Mouse (Mus musculus) hindbrain, embryonic 14.5 days (tissue): ENCODE measurements at regions not wholly inside any gene's neighbourhood (a gene's known extent, or its start where the extent isn't known, plus 50 kb on each side); places are given as distances from the start of the nearest gene placed in this dataset.

ENCODE experiments used
- ATAC-seq: fragments of 200-750 bp; cut with Nextera tagmentation; 2 replicates; pipeline ENCODE4 v1.8.0; 2017; ENCODE audit warnings: moderate number of reproducible peaks, mild to moderate bottlenecking, moderate TSS enrichment, moderate library complexity; ENCODE audit not compliant: low FRiP score
- DNase-seq: peaks from one replicate; pipeline ENCODE4 v3.0.0-alpha.2; 2015; ENCODE audit warnings: low spot score
- H3K27ac ChIP-seq: fragments of 300-500 bp; sonication (generic); 2 replicates; pipeline ENCODE4 v1.5.1; 2014; ENCODE audit warnings: mild to moderate bottlenecking, moderate library complexity
- H3K27me3 ChIP-seq: fragments of 300-500 bp; sonication (generic); 2 replicates; pipeline ENCODE4 v1.6.1; 2014; ENCODE audit warnings: mild to moderate bottlenecking, low read length, mixed read lengths; ENCODE audit not compliant: control insufficient read depth, insufficient read depth
- H3K36me3 ChIP-seq: fragments of 300-500 bp; sonication (generic); replicated peaks from 2 replicates; pipeline ENCODE4 v1.6.1; 2014; ENCODE audit not compliant: control insufficient read depth, insufficient read depth
- H3K4me1 ChIP-seq: fragments of 300-500 bp; sonication (generic); replicated peaks from 2 replicates; pipeline ENCODE4 v1.6.1; 2014; ENCODE audit warnings: antibody characterized with exemption, low read length, mixed read lengths; ENCODE audit not compliant: control insufficient read depth, insufficient read depth
- H3K4me2 ChIP-seq: fragments of 300-500 bp; sonication (generic); replicated peaks from 2 replicates; pipeline ENCODE4 v1.6.1; 2014; ENCODE audit warnings: mild to moderate bottlenecking, moderate library complexity
- H3K4me3 ChIP-seq: fragments of 300-500 bp; sonication (generic); replicated peaks from 2 replicates; pipeline ENCODE4 v1.5.1; 2014; ENCODE audit warnings: mild to moderate bottlenecking, low read length
- H3K9ac ChIP-seq: fragments of 300-500 bp; sonication (generic); 2 replicates; pipeline ENCODE4 v1.6.1; 2014
- H3K9me3 ChIP-seq: fragments of 300-500 bp; sonication (generic); 2 replicates; pipeline ENCODE4 v1.6.1; 2016; ENCODE audit warnings: low read length; ENCODE audit not compliant: control insufficient read depth
- WGBS: fragments of 180-500 bp; shearing (Covaris S2); extraction: QIAGEN DNeasy Blood & Tissue Kit; methylation state at CpG from one replicate; pipeline ENCODE4 v1.1.7; 2014; 5-methylcytosine and 5-hydroxymethylcytosine counted together

DNA sequence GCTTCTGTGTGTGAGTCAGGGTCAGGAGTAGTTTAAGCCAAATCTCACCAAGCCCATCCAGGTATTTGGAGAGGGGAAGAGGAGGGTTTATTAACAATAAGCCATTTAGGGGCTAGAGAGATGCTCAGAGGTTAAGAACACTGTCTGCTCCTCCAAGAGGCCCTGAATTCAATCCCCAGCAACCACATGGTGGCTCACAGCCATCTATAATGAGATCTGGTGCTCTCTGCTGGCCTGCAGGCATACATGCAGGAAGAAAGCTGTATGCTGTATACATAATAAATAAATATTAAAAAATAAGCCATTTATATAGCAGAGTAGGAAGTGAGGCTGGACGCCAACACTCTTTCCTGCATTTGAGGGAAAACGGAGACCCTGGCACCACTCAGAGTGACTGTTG, 330.4 kb upstream of the Arglu1 start:
- H3K4me1 ChIP-seq: no peaks in the 10 kb centered on the region
- ATAC-seq (no peak), DNase-seq (no peak)
- H3K36me3 ChIP-seq: no peaks in the 10 kb centered on the region
- H3K9ac ChIP-seq: no peak overlapping the region
- no peak overlapping the region for H3K4me3 ChIP-seq
- H3K4me2 ChIP-seq: no peak overlapping the region
- no peaks in the 10 kb centered on the region for H3K27me3 ChIP-seq
- H3K9me3 ChIP-seq: no peaks in the 10 kb centered on the region
- no peak overlapping the region for H3K27ac ChIP-seq
- WGBS: 90% methylated on average over 2 of the region's 2 CpGs

GRCm38 (mm10) chr8:9020180-9020579, 329.9 kb upstream of the Arglu1 start:
- no peak overlapping the region for H3K27ac ChIP-seq
- no peak overlapping the region for H3K4me2 ChIP-seq
- no peak for DNase-seq
- no peaks in the 10 kb centered on the region for H3K36me3 ChIP-seq
- ATAC-seq: no peak
- no peaks in the 10 kb centered on the region for H3K27me3 ChIP-seq
- no peak overlapping the region for H3K9ac ChIP-seq
- H3K9me3 ChIP-seq: no peaks in the 10 kb centered on the region
- WGBS: 87% methylated on average over 3 of the region's 3 CpGs
- H3K4me3 ChIP-seq: no peak overlapping the region
- H3K4me1 ChIP-seq: no peaks in the 10 kb centered on the region

DNA sequence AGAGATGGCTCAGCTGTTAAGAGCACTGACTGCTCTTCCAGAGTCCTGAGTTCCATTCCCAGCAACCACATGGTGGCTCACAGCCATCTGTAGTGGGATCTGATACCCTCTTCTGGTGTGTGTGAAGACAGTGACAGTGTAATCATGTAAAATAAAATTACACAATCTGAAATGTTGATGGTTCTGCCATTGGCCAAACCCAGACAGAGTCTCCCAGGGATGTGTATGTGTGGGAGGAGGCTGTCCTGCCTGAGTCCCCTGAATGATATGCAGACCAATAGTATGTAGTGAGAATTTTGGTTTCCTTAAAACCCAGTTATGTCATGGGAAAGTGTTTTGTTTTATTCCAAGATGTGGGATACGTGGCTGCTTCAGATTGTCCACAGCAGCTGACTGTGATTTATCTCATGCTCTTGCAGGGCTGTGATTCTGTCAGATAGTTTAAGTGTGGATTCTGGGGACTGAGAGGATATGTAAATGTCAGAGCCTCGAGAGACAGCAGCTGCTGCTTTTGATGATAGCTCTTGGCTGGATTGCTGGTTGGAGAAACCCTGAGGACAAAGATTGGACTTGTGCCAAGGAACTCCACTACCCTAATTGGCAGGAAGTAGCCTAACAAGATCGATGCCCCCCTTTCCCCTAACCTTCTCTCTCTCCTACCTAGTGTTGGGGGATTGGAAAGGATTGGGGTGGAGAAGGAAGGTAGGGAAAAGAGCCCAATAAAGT, 321.6 kb upstream of the Arglu1 start:
- ATAC-seq: no peak
- no peak overlapping the region for H3K4me2 ChIP-seq

DNA sequence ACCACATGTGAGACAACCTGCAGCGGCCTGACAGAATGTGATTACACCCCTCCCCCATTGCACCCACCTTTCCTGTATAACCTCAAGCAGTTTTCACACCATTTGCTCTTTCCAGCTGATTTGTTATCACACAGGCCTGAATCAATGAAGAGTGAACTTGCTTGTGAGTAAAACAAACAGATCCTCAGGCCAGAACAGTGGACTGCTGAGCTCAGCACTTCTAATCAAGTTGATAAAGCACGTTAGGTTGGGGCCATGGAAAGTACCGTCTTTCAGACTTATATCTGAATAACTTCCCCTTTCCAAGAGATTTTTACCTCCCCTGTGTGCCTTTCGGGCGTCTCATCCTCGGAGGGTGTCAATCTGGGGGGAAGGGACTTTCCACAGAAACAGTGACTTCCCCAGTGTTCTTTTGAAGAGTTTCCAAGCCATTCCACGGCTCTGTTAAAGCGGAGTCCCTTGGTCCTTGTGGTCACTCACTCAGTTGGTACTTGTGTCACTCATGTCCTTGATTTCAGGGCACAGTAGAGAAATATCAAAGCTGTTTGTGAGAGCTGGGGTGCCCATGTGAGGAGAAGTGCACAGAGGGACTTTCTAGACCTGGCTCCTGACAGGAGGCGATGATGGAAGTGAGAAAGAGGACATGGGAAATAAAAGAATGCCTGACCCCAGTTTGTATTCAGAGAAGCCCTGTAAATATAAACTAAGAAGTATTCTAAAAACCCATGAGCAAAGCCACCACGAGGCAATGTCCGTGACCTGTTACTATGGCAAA, 317.9 kb upstream of the Arglu1 start:
- Histone ChIP-seq H3K9ac (no peak overlapping the region), H3K27me3 (no peaks in the 10 kb centered on the region), H3K9me3 (no peaks in the 10 kb centered on the region), H3K36me3 (no peaks in the 10 kb centered on the region), H3K4me2 (no peak overlapping the region), H3K4me3 (no peak overlapping the region), H3K4me1 (no peaks in the 10 kb centered on the region), H3K27ac (no peak overlapping the region)
- ATAC-seq (no peak), DNase-seq (no peak)
- WGBS: 77% methylated on average over 11 of the region's 11 CpGs

More for the DNA sequence above, 321.6 kb upstream of the Arglu1 start:
- no peak overlapping the region for H3K4me3 ChIP-seq
- no peaks in the 10 kb centered on the region for H3K4me1 ChIP-seq
- WGBS: 51% methylated on average over 3 of the region's 3 CpGs
- DNase-seq: no peak
- no peaks in the 10 kb centered on the region for H3K27me3 ChIP-seq
- no peak overlapping the region for H3K27ac ChIP-seq
- H3K36me3 ChIP-seq: no peaks in the 10 kb centered on the region
- no peaks in the 10 kb centered on the region for H3K9me3 ChIP-seq
- H3K9ac ChIP-seq: no peak overlapping the region

GRCm38 (mm10) chr8:8999914-9000313, 309.6 kb upstream of the Arglu1 start:
- 82% methylated on average over 5 of the region's 5 CpGs for WGBS

GRCm38 (mm10) chr8:8997621-8998020, 307.3 kb upstream of the Arglu1 start:
- Histone ChIP-seq H3K9ac (no peak overlapping the region), H3K4me3 (no peak overlapping the region), H3K4me2 (no peak overlapping the region), H3K27me3 (no peaks in the 10 kb centered on the region), H3K36me3 (no peaks in the 10 kb centered on the region), H3K9me3 (no peaks in the 10 kb centered on the region), H3K27ac (no peak overlapping the region), H3K4me1 (peaks cover 16% of the 10 kb centered on the region)
- no peak for ATAC-seq
- WGBS: 71% methylated on average over 7 of the region's 7 CpGs
- no peak for DNase-seq

More at GRCm38 (mm10) chr8:8999914-9000313, 309.6 kb upstream of the Arglu1 start:
- DNase-seq (no peak), ATAC-seq (no peak)
- Histone ChIP-seq H3K4me2 (no peak overlapping the region), H3K4me1 (no peaks in the 10 kb centered on the region; the same call in 1 of the 2 replicates), H3K27me3 (no peaks in the 10 kb centered on the region), H3K9me3 (no peaks in the 10 kb centered on the region), H3K36me3 (no peaks in the 10 kb centered on the region), H3K27ac (no peak overlapping the region), H3K9ac (no peak overlapping the region), H3K4me3 (no peak overlapping the region)

GRCm38 (mm10) chr8:8994596-8995189, 304.4 kb upstream of the Arglu1 start:
- ATAC-seq: peak; percentile 80
- 1% methylated on average over 17 of the region's 17 CpGs for WGBS
- H3K4me3 ChIP-seq: peak overlapping the region; percentile 24
- no peaks in the 10 kb centered on the region for H3K27me3 ChIP-seq
- H3K4me1 ChIP-seq: peaks cover 26% of the 10 kb centered on the region
- peak; percentile 68 for DNase-seq
- no peaks in the 10 kb centered on the region for H3K36me3 ChIP-seq
- H3K9me3 ChIP-seq: no peaks in the 10 kb centered on the region
- H3K9ac ChIP-seq: peak overlapping the region; percentile 55
- peak overlapping the region; percentile 57 for H3K4me2 ChIP-seq
- H3K27ac ChIP-seq: peak overlapping the region; percentile 80

DNA sequence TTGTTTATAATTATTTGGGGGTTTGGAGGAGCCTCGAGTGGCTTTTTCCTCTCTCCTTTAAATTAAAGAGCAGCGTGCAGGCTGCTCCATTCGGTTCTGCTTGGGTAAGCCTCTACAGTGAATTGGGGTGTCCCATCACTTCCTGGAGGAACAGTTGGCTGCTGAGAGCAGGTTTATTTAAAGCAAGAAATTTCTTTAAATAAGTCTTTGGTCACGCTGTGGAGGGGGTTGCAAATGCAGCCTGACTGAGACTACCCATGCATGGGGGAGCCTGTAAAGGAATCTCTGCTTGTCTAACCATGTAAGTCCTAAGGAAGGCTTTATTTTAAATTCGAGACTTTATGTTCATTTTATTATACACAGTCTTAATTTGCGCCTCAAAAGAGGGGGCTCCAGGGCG, 303.7 kb upstream of the Arglu1 start:
- ATAC-seq (peak; percentile 39; the same call in 1 of the 2 replicates), DNase-seq (no peak)
- Histone ChIP-seq H3K4me3 (no peak overlapping the region), H3K9ac (peak overlapping the region; percentile 55), H3K4me2 (peak overlapping the region; percentile 57), H3K27ac (peak overlapping the region; percentile 80), H3K9me3 (no peaks in the 10 kb centered on the region), H3K4me1 (peaks cover 26% of the 10 kb centered on the region), H3K27me3 (no peaks in the 10 kb centered on the region), H3K36me3 (no peaks in the 10 kb centered on the region)
- WGBS: 5% methylated on average over 7 of the region's 7 CpGs

GRCm38 (mm10) chr8:8992461-8993032, 302.2 kb upstream of the Arglu1 start:
- peak overlapping the region; percentile 28; the same call in 1 of the 2 replicates for H3K9ac ChIP-seq
- no peaks in the 10 kb centered on the region for H3K27me3 ChIP-seq
- H3K4me3 ChIP-seq: no peak overlapping the region
- WGBS: 3% methylated on average over 11 of the region's 11 CpGs
- peak overlapping the region; percentile 27; the same call in 1 of the 2 replicates for H3K4me2 ChIP-seq
- H3K9me3 ChIP-seq: no peaks in the 10 kb centered on the region
- H3K36me3 ChIP-seq: no peaks in the 10 kb centered on the region
- peak; percentile 97 for DNase-seq
- ATAC-seq: 0 out of 2 replicates have a peak, but pooled peaks have one; percentile 13
- peaks cover 26% of the 10 kb centered on the region for H3K4me1 ChIP-seq
- peak overlapping the region; percentile 68 for H3K27ac ChIP-seq
